Mouse (Mus musculus): ENCODE data around the gene Cldn10.

DNA sequence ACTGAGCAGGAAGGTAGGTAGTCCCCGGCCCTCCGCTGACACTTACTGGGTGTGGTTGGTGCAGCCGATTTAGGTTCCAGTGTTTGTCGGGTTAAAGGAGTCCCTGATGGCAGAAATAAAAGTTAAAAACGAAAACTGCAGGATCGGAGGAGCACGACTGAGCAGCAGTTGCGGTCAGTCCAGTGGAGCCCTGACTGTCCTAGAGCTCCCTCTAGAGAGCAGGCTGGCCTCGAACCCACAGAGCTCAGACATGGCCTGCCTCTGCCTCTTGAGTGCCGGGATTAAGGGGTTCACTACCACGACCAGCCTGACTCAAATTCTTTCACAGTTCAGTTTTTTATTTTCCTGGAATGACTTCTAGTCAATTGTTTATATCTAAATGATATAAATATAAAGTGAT, 112.2 kb downstream of the Cldn10 start:
- no peak for TF ChIP-seq POLR2A (IDR thresholded peaks at IDR 0.05; ENCODE audit: control insufficient read depth, extremely low read depth, insufficient read depth, low read length, poor library complexity)
- TF ChIP-seq CTCF (IDR thresholded peaks at IDR 0.05; ENCODE audit: borderline replicate concordance, control insufficient read depth, extremely low read depth, insufficient read depth, low read length, poor library complexity): no peak
